Mouse (Mus musculus) liver, embryonic 14.5 days (tissue): Measurements from ENCODE around the gene Cuedc1.

Source experiments
- CTCF ChIP-seq: IDR thresholded peaks from 2 replicates; pipeline ENCODE4 v1.5.1; 2016; ENCODE audit warnings: antibody characterized with exemption, low read depth, control low read depth
- EP300 ChIP-seq: IDR thresholded peaks from 2 replicates; pipeline ENCODE4 v1.6.1; 2016; ENCODE audit warnings: antibody characterized with exemption, low read depth

- TF ChIP-seq CTCF = no peak
- no peak for TF ChIP-seq EP300
Measured at GRCm38 (mm10) chr11:88164213-88164723, 66.4 kb downstream of the Cuedc1 start.
